Mouse (Mus musculus) embryo, embryonic 9.5 days (tissue): ENCODE measurements around the gene Psmd11.
A peak's percentile ranks its signal among the peaks of the same experiment; 100 is the strongest.

ENCODE experiments used
- DNase-seq: peaks from one replicate; pipeline ENCODE4 v3.0.0-alpha.2; 2017; ENCODE audit errors: extremely low spot score

Gene Psmd11

GRCm38 (mm10) chr11:80503726-80504452 lies 75.5 kb downstream of the Psmd11 start:
- peak; percentile 72 for DNase-seq

DNA sequence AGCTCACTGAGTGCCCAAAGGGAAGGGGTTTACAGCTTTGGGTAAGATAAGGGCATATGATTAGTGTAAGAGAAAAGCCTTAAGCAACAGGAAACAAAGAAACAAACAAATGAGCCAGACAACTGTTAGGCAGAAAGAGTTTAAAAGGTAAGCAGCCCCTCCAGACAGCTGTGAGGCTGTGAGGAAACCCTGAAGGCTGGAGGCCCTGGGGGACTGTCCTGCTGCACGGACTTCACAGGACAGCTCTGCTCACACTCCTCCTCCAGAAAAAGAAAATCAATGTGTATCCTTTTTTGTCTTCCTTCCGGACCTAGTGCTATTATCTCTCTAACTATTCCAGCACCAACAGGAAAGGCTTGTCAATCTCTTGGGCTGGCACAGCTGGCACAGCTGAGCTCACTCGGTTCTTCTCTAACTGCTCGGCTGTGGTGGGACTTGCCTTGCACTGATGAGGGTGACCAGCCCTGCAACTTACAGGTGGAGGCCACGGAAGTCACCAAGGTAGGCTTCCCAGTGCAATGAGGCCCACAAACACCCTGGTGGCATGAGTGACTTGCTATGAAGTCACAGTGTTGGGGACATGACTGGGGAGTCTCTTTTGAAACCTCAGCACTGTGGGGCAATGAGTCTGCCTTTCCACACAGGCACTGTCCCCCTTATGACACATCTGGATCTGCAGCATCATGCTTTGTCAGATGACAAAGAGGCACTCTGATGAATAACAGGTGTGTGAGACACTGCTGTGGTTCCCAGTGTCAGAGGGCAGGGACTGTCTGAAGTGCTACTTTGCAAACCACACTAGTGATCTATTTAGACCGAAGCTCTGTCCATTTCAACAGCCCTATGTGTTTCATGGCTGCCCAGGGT lies 76.3 kb downstream of the Psmd11 start:
- DNase-seq: no peak

DNA sequence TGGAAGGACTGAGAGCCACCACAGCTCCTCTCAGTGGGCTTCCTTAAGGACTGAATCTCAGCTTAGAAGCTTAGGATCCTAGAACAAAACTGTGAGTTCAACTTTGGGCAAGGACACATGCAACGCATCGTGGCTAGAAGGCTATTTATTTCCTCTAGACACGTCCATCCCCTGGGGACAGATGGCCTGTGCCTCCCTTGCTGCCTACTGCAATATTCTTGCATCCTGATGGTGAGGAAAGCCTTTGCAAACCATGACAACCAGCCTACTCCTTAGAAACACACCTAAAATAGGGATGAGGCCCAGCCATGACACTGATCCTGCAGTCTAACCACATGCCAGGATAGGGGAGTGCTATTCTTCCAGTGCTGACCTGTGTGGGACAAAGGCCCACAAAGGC lies 77.2 kb downstream of the Psmd11 start:
- no peak for DNase-seq

GRCm38 (mm10) chr11:80506483-80506882 lies 78.1 kb downstream of the Psmd11 start:
- no peak for DNase-seq

DNA sequence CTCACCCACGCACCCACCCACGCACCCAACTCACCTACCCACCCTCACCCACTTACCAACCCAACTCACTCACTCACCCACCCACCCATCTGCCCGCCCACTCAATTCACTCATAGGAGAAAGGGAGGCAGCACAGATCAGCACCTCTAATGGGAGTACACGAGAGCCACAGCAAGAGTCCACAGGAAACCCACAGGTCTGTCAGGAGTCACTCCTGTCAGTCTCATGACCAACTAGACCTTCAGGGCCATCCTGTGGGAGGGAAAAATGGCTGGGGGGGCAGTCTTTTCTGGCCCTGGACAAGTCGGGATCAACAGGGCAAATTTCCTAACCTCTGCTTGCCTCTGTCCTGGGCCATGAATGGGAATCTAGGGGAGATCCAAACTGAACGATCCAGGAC lies 79.4 kb downstream of the Psmd11 start:
- DNase-seq: no peak

GRCm38 (mm10) chr11:80508361-80509175 lies 80.2 kb downstream of the Psmd11 start:
- DNase-seq: no peak

- no peak for DNase-seq
Measured at GRCm38 (mm10) chr11:80509176-80509506, 80.7 kb downstream of the Psmd11 start.

DNA sequence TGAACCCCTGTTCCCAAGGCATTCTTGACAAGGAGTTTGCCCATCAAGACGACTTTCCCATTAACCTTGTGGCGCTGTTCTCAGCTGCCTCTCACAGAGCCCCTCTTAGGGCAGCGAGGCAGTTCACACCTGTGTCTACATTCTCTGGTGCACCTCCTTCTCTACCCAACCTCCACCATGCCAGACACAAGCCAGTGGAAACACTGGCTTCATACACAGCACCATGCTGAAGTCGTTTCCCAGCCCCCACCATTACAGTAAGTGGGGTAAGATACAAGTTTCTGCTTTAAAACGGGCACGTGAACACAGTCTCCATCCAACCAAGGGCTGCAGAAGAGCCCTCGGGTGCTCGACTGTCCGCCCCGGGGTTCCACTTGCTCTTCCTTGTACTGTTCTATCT lies 81.7 kb downstream of the Psmd11 start:
- no peak for DNase-seq

DNA sequence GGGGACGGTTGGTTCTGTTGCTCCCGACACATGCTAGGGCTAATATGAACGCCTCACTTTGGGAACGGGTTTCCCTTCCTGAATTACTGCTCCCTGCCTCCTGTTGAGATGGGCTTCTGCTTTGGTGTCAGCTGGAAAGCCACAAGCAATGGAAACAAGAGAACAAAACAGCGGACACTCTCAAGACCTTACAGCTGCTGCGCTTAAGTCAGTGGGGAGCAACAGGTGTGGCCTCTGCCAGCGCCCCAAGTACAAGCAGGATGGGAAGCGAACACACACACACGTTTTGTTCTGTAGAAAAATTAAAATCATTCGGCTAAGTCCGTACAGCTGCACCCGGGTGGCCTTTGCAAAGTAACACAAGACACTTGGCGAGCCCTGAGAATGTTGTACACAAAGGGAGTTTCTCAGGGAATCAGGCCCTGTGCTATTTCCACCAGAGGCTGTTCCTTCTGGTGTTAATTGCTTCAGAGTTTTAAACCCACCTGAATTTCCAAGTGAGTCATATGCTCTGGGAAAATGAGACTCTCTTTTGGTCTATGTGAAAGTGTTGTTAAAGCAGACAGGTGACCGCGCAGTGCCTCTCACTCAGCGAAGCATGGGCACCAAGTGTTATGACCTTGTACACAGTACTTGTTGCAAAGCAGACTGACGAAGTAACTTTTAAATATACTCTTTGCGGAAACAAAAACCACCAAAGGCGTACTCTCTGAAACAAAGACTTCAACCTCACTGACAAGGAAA lies 84.1 kb downstream of the Psmd11 start:
- no peak for DNase-seq

GRCm38 (mm10) chr11:80513796-80514195 lies 85.4 kb downstream of the Psmd11 start:
- no peak for DNase-seq

DNA sequence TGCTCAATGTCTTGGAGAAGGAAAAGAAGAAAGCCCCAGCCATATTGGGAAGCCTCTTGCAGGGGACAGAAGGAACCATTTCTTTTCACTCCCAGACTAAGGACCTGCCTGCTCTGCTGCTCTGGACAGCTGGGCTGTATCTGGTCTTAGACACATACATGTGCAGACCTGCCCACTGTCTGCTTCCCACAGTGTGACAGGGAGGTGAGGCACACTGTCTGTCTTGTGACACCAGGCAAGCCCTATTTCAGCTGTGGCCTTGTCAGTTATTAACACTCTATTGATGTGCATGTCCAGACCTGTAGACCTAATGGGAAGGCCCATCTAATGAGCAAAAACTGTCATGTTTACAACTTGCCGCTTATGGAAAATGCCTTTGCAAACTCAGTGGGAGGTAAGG lies 86.9 kb downstream of the Psmd11 start:
- no peak for DNase-seq

- no peak for DNase-seq
Measured at GRCm38 (mm10) chr11:80515895-80516294, 87.5 kb downstream of the Psmd11 start.

DNA sequence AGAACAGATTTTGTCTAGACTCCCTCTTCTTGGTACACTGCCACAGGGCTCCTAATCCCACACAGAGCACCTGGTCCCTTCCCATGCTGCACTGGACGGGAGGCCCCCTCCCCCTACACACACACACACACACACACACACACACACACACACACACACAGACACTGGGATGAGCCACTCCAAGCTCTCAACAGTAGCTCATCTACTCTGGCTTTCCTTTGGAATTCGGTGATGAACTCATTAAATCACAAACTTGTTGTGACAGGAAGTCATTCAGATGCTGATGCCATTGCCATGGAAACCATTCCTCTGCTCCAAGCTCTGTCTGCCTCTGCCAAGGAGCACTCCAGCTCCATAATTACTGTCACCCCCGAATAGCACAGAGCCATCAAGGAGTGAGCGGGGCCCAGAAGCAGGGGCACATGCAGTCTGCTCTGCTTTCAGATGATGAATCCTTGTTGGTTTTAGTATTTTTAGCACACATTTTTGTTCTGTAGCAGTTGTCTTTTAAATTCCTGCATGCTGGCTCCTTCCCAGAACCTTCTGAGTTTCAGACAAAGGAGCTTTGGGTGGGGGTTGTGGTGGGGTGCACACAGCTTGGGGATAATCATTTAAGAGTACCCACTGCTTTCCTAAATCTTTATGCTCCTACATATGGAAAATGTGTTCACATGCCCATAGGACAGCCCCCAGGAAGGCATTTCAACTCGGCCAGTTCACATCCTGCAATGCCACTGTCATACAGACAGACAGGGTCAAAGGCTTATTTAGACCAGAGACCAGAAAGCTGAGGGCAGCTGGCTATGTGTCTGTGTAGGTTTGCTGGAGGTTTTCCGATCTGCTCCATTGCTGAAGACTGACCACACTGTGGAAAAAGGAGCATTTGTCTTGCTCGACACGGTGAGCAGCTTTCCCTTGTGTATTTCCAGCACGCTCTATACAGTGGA lies 90.3 kb downstream of the Psmd11 start:
- peak; percentile 47 for DNase-seq

DNA sequence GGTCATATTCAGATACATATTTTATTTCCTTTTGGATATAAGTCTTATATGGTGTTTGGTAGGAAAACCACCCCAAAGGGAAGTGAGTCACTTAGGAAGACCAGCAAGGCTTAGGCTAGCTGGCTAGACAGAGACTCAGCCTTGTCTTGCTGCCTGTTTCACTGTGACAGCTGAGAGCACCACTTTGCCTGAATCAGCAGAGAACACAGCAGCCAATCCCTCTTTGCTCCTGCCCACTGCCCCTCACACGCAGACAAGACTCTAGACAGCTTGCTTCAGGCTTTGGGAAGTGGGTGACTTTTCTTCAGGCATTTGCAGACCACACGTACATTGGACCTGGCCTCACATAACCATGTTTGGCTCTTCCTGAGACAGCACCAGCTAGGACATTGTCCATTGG lies 92.7 kb downstream of the Psmd11 start:
- DNase-seq: no peak
